Mouse (Mus musculus) CD4-positive, CD25-positive, alpha-beta regulatory T cell, adult 4 months (primary cell): ENCODE measurements around the gene Akap9. TPM values are rescaled to one million over a fixed set of nuclear protein-coding genes. Genes with fewer than 3 reads are reported as not detected.
"Not testable (repeated sequence)": the region's sequence is repeated elsewhere in the genome, so short reads cannot be mapped to it uniquely, and the experiment has no call there.

Experiments used
- ATAC-seq: one replicate; pipeline ENCODE4 v1.8.0; 2017
- polyA plus RNA-seq, 2 experiments: library from polyadenylated mRNA; unstranded; fragments of 100-300 nt; shearing (Covaris generic); gene quantifications; one replicate each; pipeline ENCODE4 v1.2.1; 2017

The Akap9 gene
- polyA plus RNA-seq, result 100 to 1,000 TPM; 181 to 212 TPM

DNA sequence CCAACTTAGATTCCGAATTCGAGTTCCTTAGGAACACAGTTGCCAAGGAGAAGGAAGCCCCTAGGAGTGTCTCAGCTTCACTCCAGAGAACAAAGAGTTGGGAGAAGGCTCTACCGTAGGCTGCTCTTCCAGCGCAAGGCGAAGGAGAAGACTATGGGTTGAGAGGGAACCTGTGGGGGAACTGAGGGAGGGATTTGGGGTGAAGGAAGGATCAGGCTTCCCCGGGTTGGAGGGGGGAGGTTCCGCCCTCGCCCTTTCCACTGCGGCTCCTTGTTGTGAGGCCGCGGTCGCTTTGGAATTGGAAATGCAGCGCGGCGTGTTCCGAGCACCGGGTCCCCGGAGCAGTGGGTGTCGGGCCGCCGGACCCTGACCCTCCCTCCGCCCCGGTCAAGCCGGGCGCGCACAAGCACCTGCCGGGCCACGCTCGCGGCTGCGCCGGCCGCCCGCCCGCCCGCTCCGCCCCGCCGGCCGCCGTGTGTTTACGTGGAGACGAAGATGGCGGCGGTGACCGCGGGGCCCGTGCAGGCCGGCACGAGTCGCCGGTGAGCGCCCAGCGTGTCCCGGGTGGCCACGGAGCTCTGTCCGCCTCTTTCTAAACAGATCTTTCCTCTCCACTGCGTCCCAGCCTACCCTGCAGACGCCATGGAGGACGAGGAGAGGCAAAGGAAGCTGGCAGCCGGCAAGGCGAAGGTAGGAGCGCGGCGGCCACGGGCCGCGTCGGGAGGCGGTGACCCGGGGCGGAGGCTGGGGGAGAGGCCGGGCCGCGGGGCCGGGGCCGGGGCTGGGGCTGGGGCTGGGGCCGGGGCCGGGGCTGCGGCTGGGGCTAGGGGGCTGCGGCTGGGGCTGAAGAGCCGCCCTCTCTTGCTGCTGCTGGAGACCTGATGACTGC lies at the start of gene Akap9:
TSS of gene Akap9 (plus strand) at position 254 of the 889 bp plus-strand sequence.
- ATAC-seq, result peak; percentile 66

DNA sequence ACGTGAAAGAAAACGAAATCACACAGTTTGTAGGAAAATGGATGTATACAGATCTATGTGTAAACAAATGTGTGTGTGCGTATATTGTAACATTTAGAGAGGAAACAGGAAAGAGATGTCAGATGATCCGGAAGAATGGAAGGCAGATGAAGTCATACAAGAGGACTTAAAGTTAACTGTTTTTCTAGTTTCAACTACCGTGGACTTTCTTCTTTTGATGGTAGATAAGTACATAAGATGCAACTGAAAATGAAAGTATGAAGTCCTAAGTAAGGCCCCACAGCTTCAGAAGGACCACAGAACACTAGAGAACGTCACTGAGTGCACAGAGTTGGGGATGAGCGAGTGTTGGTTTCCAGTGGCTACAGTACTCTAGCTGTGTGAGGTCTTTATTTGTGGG lies 41.0 kb upstream of the Akap9 start:
- peak; percentile 86 for ATAC-seq

DNA sequence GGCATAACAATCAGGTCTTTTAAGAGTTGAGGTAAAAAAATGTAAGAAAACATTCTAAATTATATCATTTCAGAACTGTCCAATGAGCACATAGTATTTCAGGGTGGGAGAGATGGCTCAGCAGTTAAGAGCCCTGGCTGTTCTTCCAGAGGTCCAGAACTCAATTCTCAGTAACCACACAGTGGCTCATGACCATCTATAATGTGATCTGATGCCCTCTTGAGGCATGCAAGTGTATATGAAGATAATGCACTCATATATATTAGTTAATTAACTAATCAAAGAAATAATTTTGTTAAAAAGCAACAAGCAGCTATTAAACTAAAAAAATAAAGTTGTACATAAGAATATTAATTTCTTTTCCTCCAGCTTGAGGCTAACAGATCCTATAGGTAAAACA lies 38.7 kb upstream of the Akap9 start:
- ATAC-seq, result no peak

DNA sequence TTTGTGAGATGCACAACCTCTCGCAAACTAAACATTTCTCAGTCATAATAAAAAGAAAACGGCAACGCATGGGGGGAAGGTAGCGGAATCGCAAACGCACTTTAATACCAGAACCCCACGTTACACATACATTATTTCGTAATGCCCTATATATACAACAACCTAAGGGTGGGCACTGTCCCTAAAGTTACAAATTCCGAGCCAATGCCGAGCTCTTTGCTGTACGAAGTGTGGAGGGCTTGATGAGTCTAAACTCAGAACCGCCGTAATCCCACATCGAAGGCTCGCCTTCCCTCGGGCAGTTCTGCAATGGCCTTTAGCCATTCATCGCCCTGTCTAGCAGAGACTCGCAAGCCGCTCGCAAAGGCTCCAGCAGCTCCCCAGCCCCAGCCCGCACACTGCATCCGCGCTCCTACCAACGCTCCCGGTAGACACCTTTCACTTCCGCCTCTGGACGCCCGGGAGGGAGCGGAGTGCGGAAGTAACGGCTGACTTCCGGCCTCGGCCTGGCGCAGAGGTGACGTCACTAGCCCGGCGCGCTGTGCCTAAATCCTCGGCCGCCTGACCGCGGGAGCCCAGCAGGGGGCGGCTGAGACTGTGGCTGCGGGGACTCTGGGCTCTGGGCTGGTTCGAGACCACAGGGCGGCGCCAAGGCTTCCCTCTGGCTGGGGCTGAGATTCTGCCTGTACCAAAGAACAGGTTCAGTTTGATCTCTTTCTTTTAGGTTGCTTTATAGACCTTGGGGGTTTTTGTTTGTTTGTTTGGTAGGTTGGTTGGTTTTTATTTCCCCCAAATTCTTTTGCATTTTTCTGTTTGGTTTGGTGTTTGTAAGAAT lies 34.2 kb upstream of the Akap9 start, which contains the start of gene Mterf1a:
TSS of gene Mterf1a (minus strand) at position 475 of the 835 bp plus-strand sequence.
- peak; percentile 99 for ATAC-seq

DNA sequence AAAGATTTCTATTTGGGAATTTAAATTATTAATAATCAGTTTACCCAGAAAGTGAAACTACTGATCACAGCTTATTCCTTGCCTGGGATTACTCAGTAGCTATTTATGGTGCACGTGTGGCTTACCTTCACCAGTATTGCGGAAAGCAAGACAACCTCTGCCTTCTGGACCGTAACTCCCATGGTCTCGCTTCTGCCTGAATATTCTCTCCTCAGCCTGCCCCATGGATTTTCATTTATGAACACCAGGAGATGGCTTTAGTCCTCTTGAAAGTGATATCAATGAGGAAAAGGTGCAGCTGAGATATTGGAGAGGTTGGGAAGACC lies 33.6 kb upstream of the Akap9 start:
- ATAC-seq, result not testable (repeated sequence)

DNA sequence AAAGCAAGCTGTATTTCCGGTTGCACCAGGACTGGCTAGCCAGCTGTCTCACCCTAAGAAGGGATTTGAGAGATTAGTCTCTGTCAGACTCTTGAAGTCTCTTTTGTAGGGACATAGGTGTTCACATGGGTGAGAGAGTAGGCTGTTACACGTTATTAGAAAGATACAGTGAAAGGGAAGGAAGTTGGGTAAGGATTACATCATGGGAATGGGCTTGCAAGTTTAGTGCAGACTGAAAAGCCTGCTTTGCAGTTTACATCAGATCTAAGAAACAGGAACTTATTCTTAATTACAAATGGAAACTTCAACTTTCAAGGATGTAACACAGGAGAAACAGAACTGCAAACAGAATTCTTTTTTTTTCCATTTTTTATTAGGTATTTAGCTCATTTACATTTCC lies 22.4 kb upstream of the Akap9 start:
- no peak for ATAC-seq

DNA sequence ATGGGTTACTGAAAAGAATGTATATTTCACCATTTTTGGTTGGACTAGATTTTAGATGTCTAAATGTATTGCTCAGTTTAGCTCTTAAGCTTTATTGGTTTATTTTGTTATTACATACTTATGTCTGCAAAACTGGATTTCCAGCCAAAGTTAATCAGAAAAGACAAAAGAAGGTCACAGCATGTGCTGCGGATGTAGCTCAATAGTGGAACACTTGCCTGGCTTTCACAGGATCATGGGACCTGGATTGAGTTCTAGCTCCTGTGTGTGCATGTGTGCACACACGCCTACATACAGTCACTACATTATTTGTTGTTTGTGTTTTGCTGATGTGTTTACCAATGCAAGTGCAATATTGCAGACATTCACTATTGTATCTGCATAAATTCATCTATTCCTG lies 5.5 kb upstream of the Akap9 start:
- ATAC-seq, result no peak

DNA sequence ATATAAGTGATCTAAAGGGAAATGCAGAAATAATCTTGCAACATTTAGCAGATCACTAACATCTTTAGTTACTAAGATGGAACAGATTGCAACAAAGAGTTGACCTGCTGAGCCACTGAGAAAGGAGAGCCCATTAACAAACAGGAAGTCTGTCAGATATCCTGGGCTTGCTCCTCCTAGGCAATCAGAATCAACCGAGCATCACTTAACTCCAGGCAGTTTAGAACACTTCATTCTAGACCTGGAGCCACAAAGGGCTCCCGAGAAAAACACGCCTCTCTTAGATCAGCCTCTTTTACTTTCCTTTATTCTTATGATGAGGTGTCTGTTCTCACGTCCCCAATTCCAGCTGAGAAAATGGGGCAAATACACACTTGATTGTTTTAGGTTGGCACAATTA lies 1.2 kb upstream of the Akap9 start:
- no peak for ATAC-seq

DNA sequence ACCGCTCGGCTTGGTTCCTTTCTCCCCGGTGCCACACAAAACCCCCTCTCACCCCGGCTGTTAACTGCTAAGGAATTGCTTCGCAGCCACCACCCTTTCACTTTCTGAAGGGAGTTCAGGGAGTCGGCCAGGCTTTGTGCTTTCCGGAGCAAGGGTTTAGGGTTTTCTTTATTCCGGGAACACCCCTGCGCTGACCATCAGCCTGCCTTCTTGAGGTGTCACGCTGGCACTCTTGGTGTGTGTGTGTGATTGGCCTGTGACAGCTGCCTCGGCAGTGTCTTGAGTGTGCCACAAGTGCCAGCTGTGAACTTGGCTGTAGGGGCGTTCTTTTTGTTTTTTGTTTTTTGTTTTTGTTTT lies 814 bp downstream of the Akap9 start:
- peak; percentile 40 for ATAC-seq

DNA sequence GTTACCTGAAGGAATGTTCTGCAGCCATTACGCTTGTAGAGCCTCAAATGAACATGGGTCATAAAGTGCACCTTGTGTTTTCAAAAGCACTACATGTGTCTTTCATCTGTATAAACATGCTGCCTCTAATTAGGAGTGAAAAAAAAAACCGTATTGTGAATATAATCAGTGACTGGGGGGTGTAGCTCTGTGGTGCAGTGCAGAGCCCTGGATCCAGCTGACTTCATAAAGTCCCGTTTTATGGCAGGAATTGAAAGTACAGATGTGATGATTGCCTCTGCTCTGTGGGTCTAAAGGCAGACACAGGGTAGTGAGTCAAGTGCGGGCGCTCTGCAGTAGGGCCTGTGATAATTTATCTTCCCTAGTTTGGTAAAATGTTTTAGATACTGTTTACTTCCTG lies 2.9 kb downstream of the Akap9 start:
- no peak for ATAC-seq

DNA sequence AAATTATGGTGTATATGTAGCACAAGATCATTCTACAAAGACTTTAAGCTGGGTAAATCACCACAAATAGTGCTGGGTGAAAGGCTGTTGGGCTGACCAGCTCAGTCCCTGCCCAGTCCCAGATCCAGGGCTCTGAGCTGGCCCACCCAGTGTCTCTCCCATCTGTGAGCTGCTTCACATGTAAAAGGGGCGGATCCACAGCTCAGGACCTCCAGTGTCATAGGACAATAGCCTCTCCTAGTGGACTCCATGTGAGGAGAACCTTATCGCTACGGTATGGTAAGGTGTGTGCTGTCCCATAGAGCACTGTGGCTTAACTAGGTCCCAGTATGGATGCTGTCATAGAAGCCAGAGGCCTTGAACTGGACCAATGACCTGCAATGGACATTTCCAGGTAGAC lies 3.8 kb downstream of the Akap9 start:
- ATAC-seq, result no peak

DNA sequence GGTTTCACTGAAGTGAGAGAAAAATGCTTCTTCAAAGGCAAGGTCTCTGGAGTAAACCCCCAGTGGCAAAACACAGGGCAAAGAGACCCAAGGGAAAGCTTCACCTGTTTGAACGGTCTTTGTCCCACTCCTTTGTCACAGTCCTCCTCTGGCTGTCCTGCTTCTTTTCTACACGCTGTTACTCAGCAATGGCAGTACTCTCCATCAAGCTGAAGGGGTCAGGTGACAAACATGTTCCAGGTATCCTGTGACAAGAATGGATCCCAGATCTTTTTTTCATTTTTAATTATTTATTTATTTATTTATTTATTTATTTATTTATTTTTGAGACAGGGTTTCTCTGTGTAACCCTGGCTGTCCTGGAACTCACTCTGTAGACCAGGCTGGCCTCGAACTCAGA lies 5.7 kb downstream of the Akap9 start:
- ATAC-seq, result no peak

DNA sequence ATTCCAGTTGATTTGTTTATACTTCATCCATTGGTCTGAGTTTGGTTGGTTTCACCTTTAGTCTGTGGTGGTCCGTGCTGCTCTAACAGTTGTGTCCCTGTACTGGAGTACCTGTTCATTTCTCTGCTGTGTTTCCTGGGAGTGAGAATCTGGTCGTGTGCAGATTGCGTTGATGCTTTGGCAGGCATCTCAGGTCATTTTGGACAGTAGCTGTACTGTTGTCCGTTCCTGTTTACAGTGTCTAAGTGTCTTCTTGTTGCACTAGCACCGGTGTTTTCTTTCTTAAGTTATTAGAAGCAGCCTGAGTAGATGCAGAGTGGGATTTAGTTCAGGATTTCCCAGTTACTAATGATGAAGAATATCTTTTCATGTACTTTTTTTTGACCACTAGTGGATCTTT lies 7.4 kb downstream of the Akap9 start:
- ATAC-seq, result no peak

DNA sequence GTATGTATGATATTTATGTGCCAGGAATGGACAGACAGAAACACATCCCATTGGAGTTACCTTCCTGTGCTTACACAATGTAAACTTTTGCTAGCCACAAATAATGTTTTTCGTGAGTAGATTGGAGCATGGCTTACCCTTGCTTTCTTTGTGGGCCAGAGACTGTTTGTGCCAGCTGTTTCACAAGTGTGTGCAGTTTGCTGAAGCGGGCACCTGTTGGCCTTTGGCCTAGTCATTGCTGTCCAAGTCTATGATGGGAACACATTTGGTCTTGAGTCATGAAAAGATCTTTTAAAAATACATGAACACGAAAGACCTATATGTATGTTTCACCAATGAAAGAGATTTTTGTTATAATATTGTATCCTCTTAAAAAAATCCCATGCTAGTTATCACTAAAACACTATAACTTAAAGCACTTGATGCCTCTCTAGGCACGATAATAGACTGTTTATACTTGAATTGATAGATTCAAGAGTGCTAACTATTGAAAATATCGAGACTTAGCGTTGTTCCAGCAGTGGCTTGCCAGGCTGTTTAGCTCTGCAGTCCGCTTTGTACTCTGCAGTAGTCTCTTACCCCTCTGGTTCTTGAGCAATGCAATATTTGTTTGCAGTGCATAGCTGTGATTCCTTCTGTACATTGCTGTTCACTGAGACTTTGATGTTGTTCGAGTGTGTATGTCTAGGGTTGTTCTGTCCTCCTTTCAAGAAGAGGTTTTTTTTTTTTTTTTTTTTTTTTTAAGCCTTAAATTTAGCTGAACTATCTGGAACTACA lies 8.1 kb downstream of the Akap9 start:
- ATAC-seq, result no peak

DNA sequence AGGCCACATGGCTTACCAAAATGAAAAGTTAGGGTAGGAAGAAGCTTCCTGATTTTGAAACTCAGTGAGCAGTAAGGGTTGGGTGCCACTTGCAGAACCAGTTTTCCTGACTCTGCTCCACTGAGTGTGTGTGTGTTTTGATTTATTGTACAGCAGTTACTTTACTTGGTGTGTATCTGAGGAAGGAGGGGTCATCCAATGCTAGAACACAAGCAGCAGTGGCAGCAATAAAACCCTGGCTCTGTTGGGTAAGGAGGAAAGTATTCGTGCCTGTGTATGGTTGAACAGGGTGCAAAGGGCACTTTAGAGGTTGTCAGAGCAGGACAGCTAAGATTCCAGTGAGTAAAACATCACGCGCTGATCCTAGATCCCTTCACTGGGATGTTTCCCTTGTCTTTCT lies 11.1 kb downstream of the Akap9 start:
- no peak for ATAC-seq

DNA sequence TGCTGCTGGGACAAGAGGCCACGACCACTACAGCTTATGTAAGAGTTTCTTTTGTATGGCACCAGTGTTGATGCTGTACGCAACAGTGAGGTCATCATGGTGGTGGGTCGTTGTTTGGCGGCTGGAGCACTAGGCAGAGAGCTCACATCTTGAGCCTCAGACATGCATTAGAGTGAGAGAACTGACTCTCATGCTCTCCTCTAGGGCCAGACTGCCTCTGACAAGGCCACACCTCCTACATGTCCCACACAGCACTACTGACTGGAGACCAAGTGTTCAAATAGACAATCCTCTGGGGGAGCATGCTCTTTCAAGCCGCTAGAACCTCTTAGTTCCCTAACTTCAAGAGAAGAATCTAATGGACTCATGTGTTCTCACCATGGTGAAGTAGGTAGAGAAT lies 11.5 kb downstream of the Akap9 start:
- no peak for ATAC-seq

DNA sequence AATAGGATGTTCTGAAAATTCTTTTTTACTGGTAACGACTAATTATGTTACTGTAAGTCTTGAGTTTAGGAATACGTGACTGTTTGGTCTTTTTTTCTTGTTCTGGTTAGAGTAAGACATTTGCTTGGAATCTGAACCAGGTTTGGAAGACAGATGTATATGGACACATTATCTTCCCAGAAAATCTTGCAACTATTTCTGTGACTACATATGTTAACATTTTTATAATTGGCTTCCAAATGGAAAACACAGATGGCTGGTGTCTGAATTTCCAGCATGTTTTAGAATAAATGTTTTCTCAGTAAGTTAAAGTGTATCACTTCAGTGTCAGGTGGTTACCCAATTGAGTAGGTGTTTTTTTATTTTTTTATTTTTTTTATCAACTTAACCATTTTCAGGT lies 13.4 kb downstream of the Akap9 start:
- no peak for ATAC-seq

DNA sequence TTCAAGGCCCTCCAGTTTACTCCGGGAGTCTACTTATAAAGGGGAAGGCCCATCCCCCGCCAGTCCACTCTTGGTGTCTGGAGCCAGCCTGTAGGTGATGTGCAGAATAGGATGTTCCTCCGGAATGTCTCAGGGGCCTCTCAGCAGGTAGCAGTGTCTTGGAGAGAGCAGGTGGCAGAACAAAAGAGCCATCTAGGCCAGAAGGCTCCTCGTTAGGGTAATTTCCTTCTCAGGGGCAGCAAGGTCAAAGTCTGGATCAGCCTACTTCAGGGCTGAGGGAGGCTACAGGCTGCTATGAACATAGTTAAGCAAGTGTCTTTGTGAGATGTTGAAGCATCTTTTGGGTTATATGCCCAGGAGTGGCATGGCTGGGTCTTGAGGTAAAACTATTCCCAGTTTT lies 15.3 kb downstream of the Akap9 start:
- not testable (repeated sequence) for ATAC-seq

DNA sequence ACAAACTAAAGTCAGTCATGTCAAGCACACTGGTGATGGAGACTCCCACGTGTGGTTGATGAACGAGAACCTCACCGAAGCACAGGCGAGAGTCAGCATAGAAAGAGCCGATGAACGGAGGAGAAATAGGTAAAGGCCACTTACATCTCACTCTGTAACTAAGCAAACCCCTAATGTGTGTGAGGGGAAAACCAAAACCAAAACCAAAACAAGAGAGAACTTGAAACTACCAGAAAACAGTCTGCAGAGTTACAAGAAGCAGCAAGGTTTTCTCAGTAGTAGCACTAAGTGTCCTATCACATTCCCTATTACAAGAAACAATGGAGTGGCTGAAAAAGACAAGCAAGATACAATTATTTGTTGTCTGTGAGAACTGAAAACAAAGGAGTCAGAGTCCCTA lies 24.6 kb downstream of the Akap9 start:
- ATAC-seq, result peak; percentile 81

DNA sequence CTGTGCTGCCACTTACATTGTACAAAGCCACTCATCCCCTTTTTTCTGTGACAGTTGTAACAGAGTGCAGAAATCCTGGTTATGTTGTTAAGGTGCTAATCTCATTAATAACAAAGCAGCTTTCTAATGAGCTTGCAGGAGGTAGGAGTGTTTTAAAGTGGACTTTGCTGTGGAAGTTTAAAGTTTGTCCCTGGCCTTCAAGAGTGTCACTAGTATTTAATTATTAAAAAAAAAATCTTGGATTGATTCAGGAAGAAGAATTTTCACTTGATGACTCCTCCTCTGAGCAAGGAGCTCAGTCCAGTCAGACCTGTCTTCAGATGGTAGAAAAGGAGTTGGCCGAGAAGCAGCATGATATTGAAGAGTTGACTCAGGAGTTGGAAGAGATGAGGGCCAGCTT lies 26.7 kb downstream of the Akap9 start:
- no peak for ATAC-seq

DNA sequence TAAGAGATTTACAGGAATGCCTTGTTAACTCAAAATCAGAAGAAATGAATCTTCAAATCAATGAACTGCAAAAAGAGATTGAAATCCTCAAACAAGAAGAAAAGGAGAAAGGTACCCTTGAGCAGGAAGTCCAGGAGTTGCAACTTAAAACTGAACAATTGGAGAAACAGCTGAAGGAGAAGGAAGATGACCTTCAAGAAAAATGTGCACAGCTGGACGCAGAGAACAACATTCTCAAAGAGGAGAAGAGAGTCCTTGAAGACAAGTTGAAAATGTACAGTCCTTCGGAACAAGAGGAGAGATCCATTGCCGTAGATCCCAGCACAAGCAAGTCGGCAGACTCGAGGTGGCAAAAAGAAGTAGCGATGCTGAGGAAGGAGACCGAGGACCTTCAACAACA lies 33.4 kb downstream of the Akap9 start:
- ATAC-seq, result no peak

DNA sequence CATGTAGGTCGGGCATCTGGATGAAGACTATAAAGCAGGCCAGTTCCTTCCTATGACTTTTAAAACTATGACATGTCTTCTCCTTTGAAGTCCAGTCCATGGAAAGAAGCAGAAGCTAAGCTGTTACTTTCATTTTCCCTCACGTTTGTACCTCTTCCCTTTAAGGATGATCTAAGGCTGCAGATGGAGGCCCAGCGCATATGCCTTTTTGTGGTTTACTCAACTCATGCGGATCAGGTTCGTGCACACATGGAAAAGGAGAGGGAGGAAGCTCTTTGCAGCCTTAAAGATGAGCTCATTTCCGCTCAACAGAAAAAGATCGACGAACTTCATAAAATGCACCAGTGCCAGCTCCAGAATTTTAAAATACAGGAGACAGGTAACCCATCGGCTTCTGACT lies 40.6 kb downstream of the Akap9 start:
- no peak for ATAC-seq

DNA sequence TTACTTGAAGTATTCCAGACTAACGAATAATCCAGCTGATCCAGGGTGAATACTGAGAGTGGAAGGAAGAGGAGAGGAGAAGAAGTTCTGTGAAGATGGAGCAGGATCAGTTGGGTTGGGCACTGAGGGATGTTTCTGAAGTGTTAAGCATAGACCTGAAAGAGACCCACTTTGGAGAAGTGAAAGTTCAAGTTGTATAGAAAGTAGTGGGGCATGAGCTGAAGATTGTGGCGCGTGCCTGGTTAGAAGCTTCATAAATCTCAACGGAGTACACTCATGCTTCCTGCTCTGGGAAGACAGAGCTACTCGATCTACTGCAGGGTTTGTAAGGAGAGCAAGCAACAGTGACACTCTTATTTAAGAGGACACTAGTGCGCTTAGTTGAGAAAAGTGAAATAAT lies 41.3 kb downstream of the Akap9 start:
- no peak for ATAC-seq
